Mouse (Mus musculus) testis, adult 10 weeks (tissue): ENCODE measurements around the gene Prol1. TPM values are rescaled to one million over a fixed set of nuclear protein-coding genes. Genes with fewer than 3 reads are reported as not detected.

Experiments used
- polyA plus RNA-seq: library from polyadenylated mRNA; stranded (reverse); fragments of 350-450 nt; fragmentation: Illumina TruSeq; extraction: RNeasy Lipid Tissue Mini Kit (QIAGEN cat#74804); gene quantifications from one replicate; pipeline ENCODE4 v1.2.3, GENCODE M21; 2014; ENCODE audit warnings: low read depth, low replicate concordance

Prol1 gene
- 0.36 TPM for polyA plus RNA-seq

GRCm38 (mm10) chr5:88317012-88317411, at the start of gene Prol1:
Gene Prol1, plus strand, starts transcription at chr5:88317312.

GRCm38 (mm10) chr5:88268619-88269018, 48.5 kb upstream of the Prol1 start, which contains the start of gene Gm7714:
Gene Gm7714, plus strand, starts transcription at chr5:88268919.

GRCm38 (mm10) chr5:88375808-88376207, 58.7 kb downstream of the Prol1 start, which contains the start of gene Amtn:
Gene Amtn, plus strand, starts transcription at chr5:88376108.

Other genes starting within 250 kb of the Prol1 start
- gene Smr2, start 230.8 kb upstream of the Prol1 start, polyA plus RNA-seq: not detected
- gene Gm11116, start 205.8 kb upstream of the Prol1 start, polyA plus RNA-seq: not detected
- not detected for gene Gm11115, start 163.2 kb upstream of the Prol1 start, polyA plus RNA-seq
- gene Gm7714, start 48.4 kb upstream of the Prol1 start, polyA plus RNA-seq: not detected
- not detected for gene Amtn, start 58.8 kb downstream of the Prol1 start, polyA plus RNA-seq
- not detected for gene Ambn, start 138.7 kb downstream of the Prol1 start, polyA plus RNA-seq
- not detected for gene Enam, start 170.7 kb downstream of the Prol1 start, polyA plus RNA-seq
- gene Jchain, start 210.6 kb downstream of the Prol1 start, polyA plus RNA-seq: 2.1 TPM
- 38.9 TPM for gene Utp3, start 237.2 kb downstream of the Prol1 start, polyA plus RNA-seq
- gene Rufy3, start 247.7 kb downstream of the Prol1 start, polyA plus RNA-seq: 71.0 TPM